Mouse (Mus musculus) bone marrow macrophage, adult 2 months (primary cell): ENCODE measurements around the gene Epc2. TPM values are rescaled to one million over a fixed set of nuclear protein-coding genes. Genes with fewer than 3 reads are reported as not detected.

Experiments
- H3K27ac ChIP-seq: 2 replicates; pipeline ENCODE4 v1.5.1; 2012; ENCODE audit warnings: low read depth, low read length; ENCODE audit not compliant: insufficient read depth
- H3K4me1 ChIP-seq: 2 replicates; pipeline ENCODE4 v1.6.1; 2012; ENCODE audit warnings: low read length; ENCODE audit not compliant: control insufficient read depth, insufficient read depth
- H3K4me3 ChIP-seq: 2 replicates; pipeline ENCODE4 v1.5.1; 2012; ENCODE audit warnings: mild to moderate bottlenecking, low read length, moderate library complexity; ENCODE audit not compliant: insufficient read depth
- CTCF ChIP-seq: IDR thresholded peaks from 2 replicates; pipeline ENCODE4 v1.5.1; 2012; ENCODE audit warnings: low read depth, mild to moderate bottlenecking, low read length, moderate library complexity
- POLR2A ChIP-seq: IDR thresholded peaks from 2 replicates; pipeline ENCODE4 v1.6.1; 2012; ENCODE audit warnings: mild to moderate bottlenecking, low read depth, low read length, borderline replicate concordance
- polyA plus RNA-seq: library from polyadenylated mRNA; stranded (reverse); fragments of >200 nt; gene quantifications from 2 replicates; pipeline ENCODE4 v1.2.4, GENCODE M21; 2012; ENCODE audit not compliant: missing spikeins, insufficient read depth, insufficient read length

Gene Epc2
- polyA plus RNA-seq, 1 experiment, result 25.0 TPM

DNA sequence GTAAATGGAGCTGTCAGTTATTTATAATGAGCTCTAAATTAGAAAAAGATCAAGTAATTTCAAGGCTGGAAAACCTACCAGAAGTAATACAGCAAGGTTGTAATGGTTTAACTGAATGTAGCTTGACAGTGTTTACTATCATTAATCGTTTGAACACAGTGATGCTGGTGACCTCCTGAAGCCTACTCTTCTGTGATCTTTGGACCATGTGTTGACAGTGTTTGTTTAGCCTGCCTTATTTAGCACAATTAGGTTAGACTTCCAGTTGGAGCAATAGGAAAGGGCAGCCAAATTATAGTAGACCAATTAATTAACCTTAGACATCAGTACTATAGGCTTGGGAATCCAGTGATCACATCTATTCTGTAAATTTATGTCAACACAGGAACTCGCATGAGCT is 70.3 kb downstream of the Epc2 start:
- TF ChIP-seq POLR2A (no peak), CTCF (no peak)
- H3K4me3 ChIP-seq, result no peak overlapping the region
- H3K4me1 ChIP-seq, result no peaks in the 10 kb centered on the region
- H3K27ac ChIP-seq, result no peak overlapping the region

DNA sequence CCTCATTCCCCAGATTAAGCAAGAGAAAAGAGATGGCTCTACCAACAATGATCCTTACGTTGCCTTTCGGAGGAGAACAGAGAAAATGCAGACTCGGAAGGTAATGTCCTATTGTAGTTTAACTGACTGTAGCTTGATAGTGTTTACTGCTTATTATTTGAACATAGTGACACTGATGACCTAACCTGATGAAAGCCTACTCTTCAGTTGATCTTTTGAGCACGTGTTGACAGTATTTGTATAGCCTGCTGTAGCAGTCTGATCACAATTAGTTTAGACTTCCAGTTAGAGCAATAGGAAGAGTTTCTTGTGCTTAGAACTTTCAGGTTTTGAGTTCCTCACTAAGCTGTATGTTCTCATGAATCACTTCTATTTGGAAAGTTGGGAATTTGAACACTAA is 71.3 kb downstream of the Epc2 start:
- no peak overlapping the region for H3K27ac ChIP-seq
- H3K4me3 ChIP-seq, result no peak overlapping the region
- no peak for TF ChIP-seq CTCF
- no peak for TF ChIP-seq POLR2A
- no peaks in the 10 kb centered on the region for H3K4me1 ChIP-seq

DNA sequence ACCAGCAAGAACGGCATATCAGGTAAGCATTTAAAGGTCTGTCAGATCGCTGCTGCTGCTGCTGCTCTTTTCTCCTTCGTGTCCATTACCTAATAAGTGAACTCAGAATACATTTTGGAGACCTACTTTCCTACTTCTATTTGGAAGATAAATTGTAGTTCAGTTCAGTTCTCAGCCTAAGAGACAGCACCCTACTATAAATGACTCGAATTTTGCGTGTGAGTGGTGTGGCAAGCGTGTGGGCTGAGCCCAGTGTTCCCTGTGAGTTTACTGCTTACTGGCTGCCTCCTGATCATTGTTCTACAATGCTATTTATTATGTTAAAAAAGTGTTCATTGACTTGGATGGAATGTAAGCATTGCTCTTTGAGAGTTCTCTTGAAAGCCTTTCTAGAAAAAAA is 85.9 kb downstream of the Epc2 start:
- Histone ChIP-seq H3K4me1 (no peaks in the 10 kb centered on the region), H3K27ac (no peak overlapping the region), H3K4me3 (no peak overlapping the region)
- no peak for TF ChIP-seq CTCF
- no peak for TF ChIP-seq POLR2A

DNA sequence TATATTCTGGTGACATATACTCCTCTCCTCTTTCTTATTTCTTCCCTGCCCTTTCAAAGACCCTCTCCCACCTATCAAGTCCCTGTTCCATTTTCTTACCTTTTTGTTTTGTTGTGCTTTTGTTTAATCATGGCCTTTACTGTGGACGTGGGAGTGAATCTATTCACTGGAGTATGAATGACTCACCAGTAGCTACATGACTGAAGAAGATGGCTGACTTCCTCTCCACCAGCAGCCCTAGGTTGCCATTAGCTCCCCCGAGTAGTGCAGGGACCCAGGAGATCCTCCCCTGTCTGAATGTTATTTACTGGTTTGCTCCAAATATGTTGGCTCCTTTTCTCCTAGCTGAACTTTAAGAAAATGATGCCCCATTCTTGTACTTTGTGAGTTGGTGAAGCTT is 86.8 kb downstream of the Epc2 start:
- no peak overlapping the region for H3K4me3 ChIP-seq
- no peaks in the 10 kb centered on the region for H3K4me1 ChIP-seq
- no peak overlapping the region for H3K27ac ChIP-seq
- TF ChIP-seq POLR2A, result no peak
- no peak for TF ChIP-seq CTCF

DNA sequence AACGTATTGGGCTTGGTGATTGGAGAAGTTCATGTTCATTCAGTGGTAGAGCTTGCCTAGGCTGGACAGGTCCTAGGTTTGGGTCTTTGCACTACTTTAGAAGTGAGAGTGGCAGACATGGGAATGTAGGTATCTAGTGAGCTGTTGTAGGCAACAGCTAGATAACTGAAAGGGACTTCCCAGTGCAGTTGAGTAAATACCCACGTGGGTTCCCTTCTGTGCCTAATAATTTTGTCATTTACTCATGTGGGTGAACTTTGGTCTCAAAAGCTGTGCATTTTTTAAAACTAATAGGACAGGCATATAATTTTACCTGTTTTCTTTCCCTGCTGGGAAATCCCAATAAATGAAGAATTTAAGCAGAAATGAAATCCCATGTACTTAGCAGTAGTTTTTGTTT is 88.5 kb downstream of the Epc2 start:
- Histone ChIP-seq H3K4me3 (no peak overlapping the region), H3K27ac (no peak overlapping the region), H3K4me1 (no peaks in the 10 kb centered on the region)
- TF ChIP-seq CTCF (no peak), POLR2A (no peak)

DNA sequence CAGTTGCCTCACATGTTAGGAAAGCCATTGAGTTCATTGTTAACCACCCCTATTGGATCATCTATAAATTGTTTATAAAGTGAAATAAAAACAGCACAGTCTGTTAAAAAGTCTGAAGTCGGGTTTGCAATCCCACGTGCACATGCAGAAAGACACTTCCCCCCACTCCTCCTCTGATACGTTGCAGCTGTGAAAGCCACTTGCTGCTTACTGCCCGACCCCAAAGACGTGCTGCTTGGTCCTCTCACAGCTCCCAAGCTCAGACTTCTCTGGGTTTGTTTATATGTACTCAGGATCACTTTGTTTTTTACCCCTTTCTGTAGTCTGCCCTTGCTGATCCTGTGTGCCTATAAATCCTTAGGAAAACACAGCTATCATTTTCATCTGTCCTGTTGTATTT is 96.5 kb downstream of the Epc2 start:
- Histone ChIP-seq H3K4me3 (no peak overlapping the region), H3K27ac (no peak overlapping the region), H3K4me1 (no peaks in the 10 kb centered on the region)
- TF ChIP-seq CTCF, result no peak
- no peak for TF ChIP-seq POLR2A

DNA sequence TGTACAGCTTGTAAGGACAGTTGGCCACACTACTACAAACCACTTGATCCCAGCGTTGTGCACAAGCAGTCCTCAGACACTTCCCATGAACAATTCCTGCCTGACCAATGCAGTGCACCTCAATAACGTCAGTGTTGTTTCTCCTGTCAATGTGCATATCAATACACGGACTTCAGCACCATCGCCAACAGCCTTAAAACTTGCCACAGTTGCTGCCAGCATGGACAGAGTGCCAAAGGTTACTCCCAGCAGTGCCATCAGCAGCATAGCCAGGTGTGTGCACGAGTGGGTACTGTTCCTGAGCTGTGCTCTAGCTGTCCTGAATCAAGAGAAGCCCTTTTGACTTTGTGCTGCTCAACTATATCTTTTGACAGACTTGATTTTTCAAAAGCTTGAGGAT is 97.2 kb downstream of the Epc2 start:
- 0 out of 2 replicates have a peak, but pooled peaks cover 4% of the 10 kb centered on the region for H3K4me1 ChIP-seq
- TF ChIP-seq POLR2A (no peak), CTCF (no peak)
- no peak overlapping the region for H3K27ac ChIP-seq
- no peak overlapping the region for H3K4me3 ChIP-seq

DNA sequence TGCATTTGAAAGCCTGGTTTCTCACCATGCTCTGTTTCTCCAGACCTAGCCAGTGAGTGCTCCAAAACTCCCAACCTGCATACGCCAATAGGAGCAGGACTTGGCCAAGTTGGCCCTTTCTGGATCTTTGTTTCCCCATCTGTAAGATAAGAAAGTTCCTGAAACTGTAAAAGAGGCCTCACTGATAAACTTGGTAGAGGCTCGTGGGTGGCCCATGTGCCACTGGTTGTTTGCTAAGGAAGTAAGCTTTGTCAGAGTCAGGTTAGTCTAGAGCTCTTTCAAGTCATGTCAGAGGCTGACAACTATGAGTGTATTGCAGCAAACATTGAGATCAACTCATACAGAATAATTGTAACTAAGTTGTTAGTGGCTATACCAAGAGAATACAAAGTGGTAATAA is 101.8 kb downstream of the Epc2 start:
- TF ChIP-seq POLR2A (no peak), CTCF (no peak)
- Histone ChIP-seq H3K4me3 (no peak overlapping the region), H3K4me1 (peaks cover 13% of the 10 kb centered on the region), H3K27ac (no peak overlapping the region)

DNA sequence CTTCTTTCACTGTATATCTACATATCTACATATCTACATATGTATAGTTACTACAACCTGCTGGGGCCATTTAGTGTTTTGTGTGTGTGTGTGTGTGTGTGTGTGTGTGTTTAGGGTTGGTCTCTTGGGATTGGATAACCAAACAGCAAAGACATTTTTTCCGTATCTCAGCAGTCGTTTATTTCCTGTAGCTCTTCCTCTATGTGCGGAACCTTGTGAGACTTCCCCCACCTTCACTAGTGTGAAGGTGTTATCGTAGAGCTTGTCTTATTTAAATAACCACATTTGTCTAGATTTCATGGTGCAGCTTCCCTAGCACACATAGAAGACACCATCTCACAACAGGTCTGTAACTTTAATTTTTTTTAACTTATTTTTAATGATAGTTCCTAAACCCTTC is 106.1 kb downstream of the Epc2 start:
- Histone ChIP-seq H3K27ac (no peak overlapping the region), H3K4me3 (no peak overlapping the region), H3K4me1 (peaks cover 13% of the 10 kb centered on the region)
- TF ChIP-seq POLR2A (no peak), CTCF (no peak)

DNA sequence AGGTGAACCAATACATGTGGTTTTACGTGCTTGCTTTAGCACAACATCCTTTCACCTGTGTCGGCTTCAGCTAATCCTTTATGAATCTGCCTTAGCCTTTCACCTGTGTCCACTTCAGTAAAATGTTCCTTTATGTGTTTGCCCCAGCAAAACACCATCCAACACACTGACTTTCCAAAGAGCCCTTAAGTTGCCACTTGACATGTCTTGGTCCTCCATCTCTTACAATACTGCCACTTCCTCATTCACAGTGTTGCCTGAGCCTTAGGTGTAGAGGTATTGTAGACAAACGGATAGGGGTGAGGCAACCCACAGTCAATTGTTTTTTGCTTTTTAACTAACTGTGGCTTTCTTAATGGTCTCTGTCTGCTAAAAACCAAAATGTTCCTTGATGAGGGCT is 107.1 kb downstream of the Epc2 start:
- no peak overlapping the region for H3K4me3 ChIP-seq
- H3K4me1 ChIP-seq, result peaks cover 10% of the 10 kb centered on the region
- TF ChIP-seq POLR2A (no peak), CTCF (no peak)
- no peak overlapping the region for H3K27ac ChIP-seq
